Mouse (Mus musculus): ENCODE measurements around the gene Ing1.

GRCm38 (mm10) chr8:11544386-11544785, 11.0 kb upstream of the Ing1 start:
- TF ChIP-seq CTCF (IDR thresholded peaks at IDR 0.05) (peak; percentile 76), POLR2A (IDR thresholded peaks at IDR 0.05; ENCODE audit: insufficient read depth, low read depth, low read length) (no peak), EP300 (IDR thresholded peaks at IDR 0.05; ENCODE audit: insufficient read depth, low read depth, low read length) (0 out of 2 replicates have a peak, but pooled peaks have one; percentile 25)

Measured in heart, adult 2 months (tissue).